Mouse (Mus musculus) liver, embryonic 14.5 days (tissue): ENCODE results near the gene Ralgps1. TPM values are rescaled to one million over a fixed set of nuclear protein-coding genes. Genes with fewer than 3 reads are reported as not detected.

ENCODE experiments used
- ATAC-seq: fragments of 200-750 bp; cut with Nextera tagmentation; 2 replicates; pipeline ENCODE4 v1.8.0; 2017; ENCODE audit warnings: moderate number of reproducible peaks, mild to moderate bottlenecking, moderate library complexity; ENCODE audit not compliant: insufficient read depth
- DNase-seq, 3 experiments: peaks; one replicate each; pipeline ENCODE4 v3.0.0-alpha.2; 2012 to 2013; ENCODE audit warnings: low read depth in 3 of 3, low spot score in 3 of 3
- H3K27ac ChIP-seq: fragments of 300-500 bp; sonication (generic); 2 replicates; pipeline ENCODE4 v1.5.1; 2014; ENCODE audit warnings: moderate library complexity, mild to moderate bottlenecking, control low read depth, inconsistent platforms
- H3K27me3 ChIP-seq: fragments of 300-500 bp; sonication (generic); 2 replicates; pipeline ENCODE4 v1.6.1; 2014; ENCODE audit warnings: mild to moderate bottlenecking, low read length, moderate library complexity; ENCODE audit not compliant: control insufficient read depth, insufficient read depth
- H3K36me3 ChIP-seq: fragments of 300-500 bp; sonication (generic); replicated peaks from 2 replicates; pipeline ENCODE4 v1.6.1; 2014; ENCODE audit warnings: low read depth; ENCODE audit not compliant: control insufficient read depth, insufficient read depth
- H3K4me1 ChIP-seq, 2 experiments: fragments of 200-500 bp in 1 of 2; fragments of 300-500 bp in 1 of 2; sonication (generic) in 1 of 2; replicated peaks; 2 replicates each; pipeline ENCODE4 v1.6.1; 2012 to 2014; ENCODE audit warnings: antibody characterized with exemption in 1 of 2, inconsistent platforms in 1 of 2, low read length in 1 of 2; ENCODE audit not compliant: control insufficient read depth in 2 of 2, insufficient read depth in 2 of 2
- H3K4me2 ChIP-seq: fragments of 300-500 bp; sonication (generic); 2 replicates; pipeline ENCODE4 v1.6.1; 2014; ENCODE audit warnings: low read depth, mild to moderate bottlenecking, control low read depth, moderate library complexity
- H3K4me3 ChIP-seq, 2 experiments: fragments of 200-500 bp in 1 of 2; fragments of 300-500 bp in 1 of 2; sonication (generic) in 1 of 2; 2 replicates each; pipeline ENCODE4 v1.5.1; 2012 to 2014; ENCODE audit warnings: low read depth in 2 of 2, low read length in 2 of 2, mild to moderate bottlenecking in 2 of 2, control low read depth in 1 of 2, inconsistent platforms in 1 of 2, moderate library complexity in 1 of 2; ENCODE audit not compliant: insufficient read depth in 1 of 2
- H3K9ac ChIP-seq: fragments of 300-500 bp; sonication (generic); replicated peaks from 2 replicates; pipeline ENCODE4 v1.6.1; 2014; ENCODE audit warnings: mild to moderate bottlenecking, control low read depth, moderate library complexity
- H3K9me3 ChIP-seq: fragments of 300-500 bp; sonication (generic); 2 replicates; pipeline ENCODE4 v1.6.1; 2016; ENCODE audit warnings: low read length, mixed read lengths; ENCODE audit not compliant: control insufficient read depth
- CTCF ChIP-seq: IDR thresholded peaks from 2 replicates; pipeline ENCODE4 v1.5.1; 2016; ENCODE audit warnings: antibody characterized with exemption, low read depth, control low read depth
- EP300 ChIP-seq: IDR thresholded peaks from 2 replicates; pipeline ENCODE4 v1.6.1; 2016; ENCODE audit warnings: antibody characterized with exemption, low read depth
- WGBS: fragments of 180-500 bp; shearing (Covaris S2); extraction: QIAGEN DNeasy Blood & Tissue Kit; methylation state at CpG from one replicate; pipeline ENCODE4 v1.1.7; 2014; ENCODE audit not compliant: insufficient replicate concordance; 5-methylcytosine and 5-hydroxymethylcytosine counted together
- polyA plus RNA-seq, 2 experiments: library from polyadenylated mRNA; depleted of rRNA in 1 of 2; stranded (reverse) in 1 of 2; unstranded in 1 of 2; fragments of >200 nt; fragmentation: Nextera tagmentation in 1 of 2; extraction: Ambion mirVana in 1 of 2; gene quantifications; 2 replicates each; pipeline versions ENCODE4 v1.2.1 to v1.2.3; 2012 to 2014

The Ralgps1 gene
- polyA plus RNA-seq, 2 experiments: 0.58 to 0.71 TPM

GRCm38 (mm10) chr2:33269132-33269493 is 102.2 kb downstream of the Ralgps1 start:
- WGBS: 50% methylated on average over 2 of the region's 2 CpGs
- Histone ChIP-seq H3K4me2 (no peak overlapping the region), H3K4me1 (no peaks in the 10 kb centered on the region; a peak in 2 of 4 replicates), H3K9me3 (no peaks in the 10 kb centered on the region), H3K9ac (no peak overlapping the region), H3K27me3 (no peaks in the 10 kb centered on the region), H3K4me3 (no peak overlapping the region), H3K36me3 (no peaks in the 10 kb centered on the region), H3K27ac (no peak overlapping the region)
- no peak for TF ChIP-seq CTCF
- DNase-seq (no peak), ATAC-seq (no peak)

DNA sequence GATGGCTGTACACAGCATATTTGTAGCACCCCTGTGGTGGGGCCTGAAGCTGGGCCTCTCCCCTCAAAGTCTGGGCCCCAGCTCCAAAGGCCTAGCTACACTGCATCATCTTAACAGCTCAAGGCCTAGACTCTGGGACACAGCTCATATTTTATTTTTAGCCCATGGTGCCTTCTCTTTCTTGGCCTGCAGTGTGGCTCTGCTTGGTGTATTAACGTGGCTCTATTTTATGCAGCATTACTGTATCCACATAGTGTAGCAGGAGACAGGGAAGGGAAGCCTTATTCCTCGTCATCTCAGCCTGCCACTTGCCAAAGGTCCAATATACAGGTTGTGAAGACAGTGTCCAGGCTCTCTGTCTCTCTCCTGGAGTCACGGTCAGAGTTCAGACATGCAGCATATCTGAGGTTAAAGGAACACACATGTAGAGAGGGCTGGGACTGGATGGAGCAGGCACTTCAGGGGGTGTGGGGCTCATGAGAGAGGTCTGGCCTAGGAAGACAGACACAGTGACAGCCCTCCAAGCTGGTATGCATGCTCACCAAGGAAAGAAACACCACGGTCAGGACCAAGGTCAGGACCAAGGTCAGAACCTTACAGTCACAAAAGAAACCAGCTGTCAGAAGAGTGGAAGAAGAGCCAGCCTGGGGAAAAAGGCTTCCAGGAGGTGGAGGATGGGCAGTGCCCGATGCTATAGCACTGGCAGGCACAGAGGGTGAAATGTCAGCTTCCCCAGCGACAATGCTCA is 102.7 kb downstream of the Ralgps1 start:
- H3K4me2 ChIP-seq: no peak overlapping the region
- DNase-seq: no peak
- H3K4me1 ChIP-seq: no peaks in the 10 kb centered on the region; a peak in 2 of 4 replicates
- no peak overlapping the region for H3K27ac ChIP-seq
- TF ChIP-seq CTCF (no peak), EP300 (no peak)
- no peak for ATAC-seq
- H3K9me3 ChIP-seq: no peaks in the 10 kb centered on the region
- no peak overlapping the region for H3K9ac ChIP-seq
- H3K4me3 ChIP-seq: no peak overlapping the region
- 60% methylated on average over 6 of the region's 6 CpGs for WGBS
- no peaks in the 10 kb centered on the region for H3K27me3 ChIP-seq
- no peaks in the 10 kb centered on the region for H3K36me3 ChIP-seq

DNA sequence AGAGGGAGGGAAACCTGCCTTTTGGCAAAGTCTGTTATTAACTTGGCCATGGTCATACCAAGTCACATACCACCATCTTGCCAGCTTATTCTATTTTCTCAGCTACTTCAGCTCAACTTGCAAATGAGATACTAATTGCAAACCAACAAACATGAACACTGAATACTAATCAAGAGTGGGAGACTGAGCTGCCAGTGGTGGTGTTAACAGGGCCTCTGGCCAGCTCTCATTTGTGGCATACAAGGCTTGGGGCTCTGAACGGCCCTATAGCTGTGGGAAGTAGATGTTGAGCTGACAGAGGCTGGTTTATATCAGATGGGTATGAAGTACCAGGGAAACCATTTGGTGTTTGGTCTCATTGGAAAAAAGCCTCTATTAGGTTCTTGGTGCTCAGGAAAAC is 104.2 kb downstream of the Ralgps1 start:
- Histone ChIP-seq H3K9me3 (no peaks in the 10 kb centered on the region), H3K4me2 (no peak overlapping the region), H3K27ac (no peak overlapping the region), H3K4me1 (no peaks in the 10 kb centered on the region; a peak in 2 of 4 replicates), H3K36me3 (no peaks in the 10 kb centered on the region), H3K4me3 (no peak overlapping the region), H3K9ac (no peak overlapping the region), H3K27me3 (no peaks in the 10 kb centered on the region)
- DNase-seq (no peak), ATAC-seq (no peak)
- TF ChIP-seq CTCF (no peak), EP300 (no peak)
- 52% methylated on average over 1 of the region's 1 CpGs for WGBS

DNA sequence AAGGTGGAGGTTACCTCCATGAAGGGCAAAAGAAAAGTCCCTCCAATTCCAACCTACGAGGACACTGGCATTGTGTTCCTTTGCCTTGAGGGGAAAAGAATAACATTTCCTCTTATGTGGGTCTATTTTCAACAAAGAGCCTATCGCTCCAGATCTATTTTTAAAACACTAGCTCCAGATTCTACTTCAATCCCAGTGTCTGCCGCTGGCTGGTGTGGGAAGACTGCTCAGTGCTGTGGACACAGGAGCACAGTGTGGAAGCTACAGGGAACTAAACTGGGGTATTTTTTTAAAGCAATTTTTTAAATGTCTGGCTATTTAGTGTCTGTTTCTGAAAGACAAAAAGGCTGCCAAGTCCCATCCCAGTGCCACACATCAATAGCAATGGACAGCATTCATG is 105.5 kb downstream of the Ralgps1 start:
- Histone ChIP-seq H3K9ac (no peak overlapping the region), H3K27ac (no peak overlapping the region), H3K4me2 (no peak overlapping the region), H3K4me1 (no peaks in the 10 kb centered on the region; a peak in 1 of 4 replicates), H3K4me3 (no peak overlapping the region), H3K36me3 (no peaks in the 10 kb centered on the region), H3K27me3 (no peaks in the 10 kb centered on the region), H3K9me3 (no peaks in the 10 kb centered on the region)
- TF ChIP-seq EP300: no peak
- no peak for DNase-seq
- no peak for ATAC-seq
- WGBS: 55% methylated on average over 3 of the region's 3 CpGs

GRCm38 (mm10) chr2:33261475-33261874 is 109.8 kb downstream of the Ralgps1 start:
- no peaks in the 10 kb centered on the region for H3K36me3 ChIP-seq
- no peak overlapping the region for H3K27ac ChIP-seq
- TF ChIP-seq CTCF (no peak), EP300 (no peak)
- 66% methylated on average over 3 of the region's 3 CpGs for WGBS
- no peaks in the 10 kb centered on the region for H3K9me3 ChIP-seq
- no peak for DNase-seq
- peaks cover 5 to 14% of the 10 kb centered on the region in 2 experiments; a peak in 3 of 4 replicates for H3K4me1 ChIP-seq
- H3K4me2 ChIP-seq: no peak overlapping the region
- no peak for ATAC-seq
- no peaks in the 10 kb centered on the region for H3K27me3 ChIP-seq
- no peak overlapping the region for H3K9ac ChIP-seq
- H3K4me3 ChIP-seq: no peak overlapping the region
